ENCODE assay signal across 10 mouse cellular contexts in genomic region chr10:58627569-58627968, GRCm38 (mm10). TPM values are rescaled to one million over a fixed set of nuclear protein-coding genes. Genes with fewer than 3 reads are reported as not detected.
A peak's percentile ranks its signal among the peaks of the same experiment; 100 is the strongest.
DNase-seq lines count a peak whose midpoint lies in the region; ATAC-seq lines count a peak whose summit lies in the region.
"Had no signal": no experiment of that assay in that cellular context is flagged by ENCODE, and none has a peak within 500 bp of the region (broad histone marks: within the 10 kb centered on the region; RNA-seq: fewer than 3 reads in every experiment).

No protein-coding gene starts in this region.

- H3K9me3 ChIP-seq in neural tube, embryonic 15.5 days (replicated peaks) = no peaks in the 10 kb centered on the region
- no peaks in the 10 kb centered on the region for H3K9me3 ChIP-seq in hindbrain, embryonic 13.5 days
- no peaks in the 10 kb centered on the region for H3K9me3 ChIP-seq in limb, embryonic 10.5 days (replicated peaks)
- H3K9me3 ChIP-seq: lung, embryonic 15.5 days had no signal

- DNase-seq in neural tube, embryonic 10.5 days (ENCODE audit: extremely low spot score, low spot score) = peak; percentile 26
- peak; percentile 78 for DNase-seq in embryo, embryonic 10 days (ENCODE audit: low spot score)
- peak; percentile 57 for DNase-seq in limb, embryonic 10.5 days (ENCODE audit: low spot score)
- peak; percentile 73 for DNase-seq in retina, embryonic 14.5 days (ENCODE audit: low spot score)
- DNase-seq in spleen, postnatal 4 days (ENCODE audit: low spot score in 2 of 2) = no peak
- no peak for DNase-seq in ovary, postnatal 36 days (ENCODE audit: low spot score)

- H3K27me3 ChIP-seq in neural tube, embryonic 15.5 days (replicated peaks) = no peaks in the 10 kb centered on the region
- H3K27me3 ChIP-seq in hindbrain, embryonic 13.5 days = no peaks in the 10 kb centered on the region
- H3K27me3 ChIP-seq in limb, embryonic 10.5 days (ENCODE audit: low read depth, poor library complexity, severe bottlenecking) = no peaks in the 10 kb centered on the region
- H3K27me3 ChIP-seq: lung, embryonic 15.5 days had no signal

- H3K36me3 ChIP-seq in neural tube, embryonic 15.5 days = no peaks in the 10 kb centered on the region
- no peaks in the 10 kb centered on the region for H3K36me3 ChIP-seq in hindbrain, embryonic 13.5 days
- H3K36me3 ChIP-seq in limb, embryonic 10.5 days = no peaks in the 10 kb centered on the region
- H3K36me3 ChIP-seq: lung, embryonic 15.5 days had no signal

- ATAC-seq in neural tube, embryonic 15.5 days (ENCODE audit: low FRiP score) = no peak; the same call in 1 of the 2 replicates
- ATAC-seq in hindbrain, embryonic 13.5 days (ENCODE audit: low FRiP score) = peak; percentile 53; the same call in 1 of the 2 replicates

- no peak overlapping the region for H3K27ac ChIP-seq in neural tube, embryonic 15.5 days (replicated peaks)
- no peak overlapping the region for H3K27ac ChIP-seq in hindbrain, embryonic 13.5 days
- no peak overlapping the region for H3K27ac ChIP-seq in limb, embryonic 10.5 days
- H3K27ac ChIP-seq: lung, embryonic 15.5 days had no signal

- no peak overlapping the region for H3K9ac ChIP-seq in neural tube, embryonic 15.5 days (replicated peaks)
- no peak overlapping the region for H3K9ac ChIP-seq in hindbrain, embryonic 13.5 days
- H3K9ac ChIP-seq: lung, embryonic 15.5 days had no signal

- H3K4me3 ChIP-seq in neural tube, embryonic 15.5 days (replicated peaks) = no peak overlapping the region
- H3K4me3 ChIP-seq in hindbrain, embryonic 13.5 days = no peak overlapping the region
- H3K4me3 ChIP-seq in limb, embryonic 10.5 days = no peak overlapping the region
- H3K4me3 ChIP-seq: erythroblast, embryonic 14.5 days; lung, embryonic 15.5 days had no signal

- H3K4me2 ChIP-seq in neural tube, embryonic 15.5 days = no peak overlapping the region
- no peak overlapping the region for H3K4me2 ChIP-seq in hindbrain, embryonic 13.5 days
- H3K4me2 ChIP-seq: lung, embryonic 15.5 days had no signal

- H3K4me1 ChIP-seq in neural tube, embryonic 15.5 days = no peaks in the 10 kb centered on the region
- H3K4me1 ChIP-seq in hindbrain, embryonic 13.5 days (replicated peaks) = peaks cover 4% of the 10 kb centered on the region; the same call in 1 of the 2 replicates
- peaks cover 10% of the 10 kb centered on the region for H3K4me1 ChIP-seq in limb, embryonic 10.5 days
- H3K4me1 ChIP-seq: lung, embryonic 15.5 days had no signal

RNA-seq across cellular contexts. Expression of gene Edar, which starts 47.9 kb away (rescaled TPM):
- 0.06 and 0.28 TPM in 2 replicates for polyA plus RNA-seq in neural tube, embryonic 15.5 days (2015; fragmentation: Nextera tagmentation; extraction: Ambion mirVana)
- polyA plus RNA-seq in hindbrain, embryonic 13.5 days (2015; fragmentation: Nextera tagmentation; extraction: Ambion mirVana) = 0.16 and 0.21 TPM in 2 replicates
- 1.8 and 2.3 TPM in 2 replicates for polyA plus RNA-seq in limb, embryonic 10.5 days (2016; fragmentation: Nextera tagmentation; extraction: Ambion mirVana)
- polyA plus RNA-seq: erythroblast, embryonic 14.5 days had no signal

Comparison
In these comparisons a context has a peak if more than half of its experiments do, and no peak if none do; other contexts are left out.
1. DNase-seq: peak in neural tube, embryonic 10.5 days (single experiment), embryo, embryonic 10 days (single experiment), limb, embryonic 10.5 days (single experiment) and retina, embryonic 14.5 days (single experiment); none in spleen, postnatal 4 days (0 of 2) and ovary, postnatal 36 days (single experiment).